Mouse (Mus musculus): ENCODE data around the gene Fam43b. TPM values are rescaled to one million over a fixed set of nuclear protein-coding genes. Genes with fewer than 3 reads are reported as not detected.

Fam43b gene
- polyA plus RNA-seq, 1 experiment = 1.1 TPM

DNA sequence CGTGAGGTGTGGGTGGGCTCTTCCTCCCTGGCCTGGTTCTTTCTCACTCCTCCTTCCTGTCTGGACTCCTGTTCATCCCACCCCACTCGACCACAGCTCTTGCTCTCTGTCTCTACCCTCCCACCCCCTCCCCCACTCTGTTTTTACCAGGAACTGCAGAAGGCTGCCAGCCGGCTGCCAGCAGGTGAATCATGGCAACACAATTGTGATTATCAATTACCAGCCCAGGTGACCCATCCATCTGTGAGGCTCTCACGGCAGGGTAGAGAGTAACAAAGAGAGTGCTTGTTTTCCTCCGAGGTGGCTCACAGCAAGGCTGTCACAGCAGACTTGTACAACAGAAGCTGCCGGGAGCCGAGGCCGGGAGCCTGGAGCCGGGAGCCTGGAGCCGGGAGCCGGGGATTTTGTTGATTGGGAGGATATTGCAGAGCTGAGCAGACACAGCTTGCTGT, 34.9 kb downstream of the Fam43b start:
- peak overlapping the region; percentile 27 for H3K9ac ChIP-seq (ENCODE audit: low read depth, poor library complexity, severe bottlenecking)
- H3K4me1 ChIP-seq (ENCODE audit: control insufficient read depth, insufficient read depth, low read length) = peaks cover 9% of the 10 kb centered on the region
- TF ChIP-seq CTCF (IDR thresholded peaks at IDR 0.05; ENCODE audit: low read depth, low read length) (no peak), EP300 (IDR thresholded peaks at IDR 0.05; ENCODE audit: insufficient read depth, low read depth, low read length) (peak; percentile 51; the same call in 1 of the 2 replicates)
- H3K4me3 ChIP-seq (ENCODE audit: low read depth, low read length) = peak overlapping the region; percentile 23; the same call in 1 of the 2 replicates
- no peaks in the 10 kb centered on the region for H3K27me3 ChIP-seq (ENCODE audit: control insufficient read depth, insufficient read depth, low read length, poor library complexity, severe bottlenecking)
- H3K27ac ChIP-seq (ENCODE audit: insufficient read depth, low read length) = 0 out of 2 replicates have a peak overlapping the region, but pooled peaks have one; percentile 4
- no peaks in the 10 kb centered on the region for H3K9me3 ChIP-seq (replicated peaks; ENCODE audit: control insufficient read depth, insufficient read depth, low read length, poor library complexity, severe bottlenecking)
- H3K36me3 ChIP-seq (ENCODE audit: control insufficient read depth, insufficient read depth, low read length, poor library complexity, severe bottlenecking) = no peaks in the 10 kb centered on the region

DNA sequence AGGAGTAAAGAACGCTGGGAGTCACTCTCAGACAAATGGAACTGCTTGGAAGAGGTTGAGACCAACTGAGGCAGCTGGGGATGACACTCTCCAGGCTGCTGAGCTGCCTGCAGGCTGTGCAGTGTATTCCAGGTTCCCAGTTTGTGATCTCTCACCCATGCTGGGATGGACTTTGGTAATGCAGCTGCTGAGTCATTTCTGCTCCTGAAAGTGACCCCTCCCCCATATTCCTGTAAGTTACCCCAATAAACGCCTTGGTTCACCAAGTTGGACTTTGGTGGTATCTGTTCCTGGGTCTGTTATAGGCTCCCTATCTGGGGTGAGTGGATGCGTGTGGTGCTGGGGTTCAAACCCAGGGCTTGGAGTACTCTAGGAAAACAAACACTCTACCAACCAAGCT, 38.2 kb downstream of the Fam43b start:
- H3K9me3 ChIP-seq (replicated peaks; ENCODE audit: control insufficient read depth, insufficient read depth, low read length, poor library complexity, severe bottlenecking) = no peaks in the 10 kb centered on the region

GRCm38 (mm10) chr4:138356551-138356950, 39.8 kb downstream of the Fam43b start:
- Histone ChIP-seq H3K4me1 (ENCODE audit: control insufficient read depth, insufficient read depth, low read length) (peaks cover 5% of the 10 kb centered on the region), H3K4me3 (ENCODE audit: low read depth, low read length) (no peak overlapping the region), H3K36me3 (ENCODE audit: control insufficient read depth, insufficient read depth, low read length, poor library complexity, severe bottlenecking) (no peaks in the 10 kb centered on the region), H3K27me3 (ENCODE audit: control insufficient read depth, insufficient read depth, low read length, poor library complexity, severe bottlenecking) (no peaks in the 10 kb centered on the region), H3K9ac (ENCODE audit: low read depth, poor library complexity, severe bottlenecking) (no peak overlapping the region), H3K27ac (ENCODE audit: insufficient read depth, low read length) (no peak overlapping the region), H3K9me3 (replicated peaks; ENCODE audit: control insufficient read depth, insufficient read depth, low read length, poor library complexity, severe bottlenecking) (no peaks in the 10 kb centered on the region)
- no peak for TF ChIP-seq EP300 (IDR thresholded peaks at IDR 0.05; ENCODE audit: insufficient read depth, low read depth, low read length)

More for the DNA sequence above, 38.2 kb downstream of the Fam43b start:
- Histone ChIP-seq H3K9ac (ENCODE audit: low read depth, poor library complexity, severe bottlenecking) (no peak overlapping the region), H3K36me3 (ENCODE audit: control insufficient read depth, insufficient read depth, low read length, poor library complexity, severe bottlenecking) (no peaks in the 10 kb centered on the region), H3K4me3 (ENCODE audit: low read depth, low read length) (no peak overlapping the region), H3K27ac (ENCODE audit: insufficient read depth, low read length) (no peak overlapping the region), H3K27me3 (ENCODE audit: control insufficient read depth, insufficient read depth, low read length, poor library complexity, severe bottlenecking) (no peaks in the 10 kb centered on the region), H3K4me1 (ENCODE audit: control insufficient read depth, insufficient read depth, low read length) (peaks cover 9% of the 10 kb centered on the region)
- TF ChIP-seq CTCF (IDR thresholded peaks at IDR 0.05; ENCODE audit: low read depth, low read length) (no peak), EP300 (IDR thresholded peaks at IDR 0.05; ENCODE audit: insufficient read depth, low read depth, low read length) (no peak), POLR2A (IDR thresholded peaks at IDR 0.05; ENCODE audit: insufficient read depth, low read length) (no peak)

DNA sequence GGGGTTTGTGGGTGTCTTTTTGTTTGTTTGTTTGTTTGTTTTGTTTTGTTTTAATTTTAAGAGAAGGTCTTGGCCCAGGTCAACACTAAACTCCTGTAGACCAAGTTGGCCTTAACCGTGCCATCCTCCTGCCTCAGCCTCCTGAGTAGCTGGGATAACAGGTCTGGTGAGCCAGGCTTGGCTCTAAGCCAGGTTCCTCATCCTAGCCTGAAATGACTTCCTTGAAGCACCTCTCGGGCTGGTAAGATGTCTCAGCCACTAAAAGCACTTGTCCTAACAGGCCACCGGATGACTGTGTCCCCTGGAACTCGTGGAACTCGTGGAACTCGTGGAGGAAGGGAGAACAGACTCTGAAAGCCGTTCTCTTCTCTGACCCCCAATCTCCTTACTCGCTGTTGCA, 40.2 kb downstream of the Fam43b start:
- H3K9ac ChIP-seq (ENCODE audit: low read depth, poor library complexity, severe bottlenecking) = no peak overlapping the region
- H3K9me3 ChIP-seq (replicated peaks; ENCODE audit: control insufficient read depth, insufficient read depth, low read length, poor library complexity, severe bottlenecking) = no peaks in the 10 kb centered on the region
- no peak for TF ChIP-seq CTCF (IDR thresholded peaks at IDR 0.05; ENCODE audit: low read depth, low read length)
- no peak for TF ChIP-seq EP300 (IDR thresholded peaks at IDR 0.05; ENCODE audit: insufficient read depth, low read depth, low read length)
- no peak overlapping the region for H3K27ac ChIP-seq (ENCODE audit: insufficient read depth, low read length)
- H3K4me3 ChIP-seq (ENCODE audit: low read depth, low read length) = no peak overlapping the region
- H3K4me1 ChIP-seq (ENCODE audit: control insufficient read depth, insufficient read depth, low read length) = peaks cover 5% of the 10 kb centered on the region
- H3K27me3 ChIP-seq (ENCODE audit: control insufficient read depth, insufficient read depth, low read length, poor library complexity, severe bottlenecking) = no peaks in the 10 kb centered on the region
- H3K36me3 ChIP-seq (ENCODE audit: control insufficient read depth, insufficient read depth, low read length, poor library complexity, severe bottlenecking) = no peaks in the 10 kb centered on the region

DNA sequence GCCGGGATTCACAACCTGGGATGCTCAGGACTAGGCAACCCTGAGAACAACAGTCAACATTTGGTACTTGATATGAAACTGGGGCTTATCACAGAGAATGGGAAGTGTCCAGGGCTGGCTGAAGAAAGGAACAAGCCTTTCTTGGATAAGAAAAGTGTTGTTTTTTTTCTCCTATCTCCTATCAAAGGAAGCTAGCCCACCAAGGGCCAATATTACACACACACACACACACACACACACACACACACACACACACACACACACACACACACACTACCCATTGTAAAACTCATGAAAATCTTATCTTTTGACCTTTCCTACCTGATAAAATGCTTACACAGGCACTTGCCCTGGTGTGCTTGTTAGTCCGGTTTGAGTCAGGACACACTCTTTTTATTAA, 40.8 kb downstream of the Fam43b start:
- H3K9ac ChIP-seq (ENCODE audit: low read depth, poor library complexity, severe bottlenecking) = no peak overlapping the region
- peaks cover 4% of the 10 kb centered on the region for H3K4me1 ChIP-seq (ENCODE audit: control insufficient read depth, insufficient read depth, low read length)
- no peak overlapping the region for H3K4me3 ChIP-seq (ENCODE audit: low read depth, low read length)
- TF ChIP-seq EP300 (IDR thresholded peaks at IDR 0.05; ENCODE audit: insufficient read depth, low read depth, low read length) (no peak), CTCF (IDR thresholded peaks at IDR 0.05; ENCODE audit: low read depth, low read length) (no peak), POLR2A (IDR thresholded peaks at IDR 0.05; ENCODE audit: insufficient read depth, low read length) (no peak)
- no peaks in the 10 kb centered on the region for H3K36me3 ChIP-seq (ENCODE audit: control insufficient read depth, insufficient read depth, low read length, poor library complexity, severe bottlenecking)
- no peak overlapping the region for H3K27ac ChIP-seq (ENCODE audit: insufficient read depth, low read length)
- no peaks in the 10 kb centered on the region for H3K9me3 ChIP-seq (replicated peaks; ENCODE audit: control insufficient read depth, insufficient read depth, low read length, poor library complexity, severe bottlenecking)
- H3K27me3 ChIP-seq (ENCODE audit: control insufficient read depth, insufficient read depth, low read length, poor library complexity, severe bottlenecking) = no peaks in the 10 kb centered on the region

GRCm38 (mm10) chr4:138353438-138354171, 42.7 kb downstream of the Fam43b start:
- no peaks in the 10 kb centered on the region for H3K36me3 ChIP-seq (ENCODE audit: control insufficient read depth, insufficient read depth, low read length, poor library complexity, severe bottlenecking)
- H3K4me1 ChIP-seq (ENCODE audit: control insufficient read depth, insufficient read depth, low read length) = no peaks in the 10 kb centered on the region
- no peak overlapping the region for H3K27ac ChIP-seq (ENCODE audit: insufficient read depth, low read length)
- no peaks in the 10 kb centered on the region for H3K27me3 ChIP-seq (ENCODE audit: control insufficient read depth, insufficient read depth, low read length, poor library complexity, severe bottlenecking)
- H3K4me3 ChIP-seq (ENCODE audit: low read depth, low read length) = no peak overlapping the region
- TF ChIP-seq EP300 (IDR thresholded peaks at IDR 0.05; ENCODE audit: insufficient read depth, low read depth, low read length) (no peak), CTCF (IDR thresholded peaks at IDR 0.05; ENCODE audit: low read depth, low read length) (no peak), POLR2A (IDR thresholded peaks at IDR 0.05; ENCODE audit: insufficient read depth, low read length) (no peak)
- H3K9ac ChIP-seq (ENCODE audit: low read depth, poor library complexity, severe bottlenecking) = no peak overlapping the region
- no peaks in the 10 kb centered on the region for H3K9me3 ChIP-seq (replicated peaks; ENCODE audit: control insufficient read depth, insufficient read depth, low read length, poor library complexity, severe bottlenecking)

Data from ES-Bruce4 (cell line).